In genomic region chr6:97211981-97212380, GRCm38 (mm10) we compare ENCODE assay signal across 8 mouse cellular contexts. TPM values are rescaled to one million over a fixed set of nuclear protein-coding genes. Genes with fewer than 3 reads are reported as not detected.
A peak's percentile ranks its signal among the peaks of the same experiment; 100 is the strongest.
DNase-seq lines count a peak whose midpoint lies in the region; ATAC-seq lines count a peak whose summit lies in the region.

No protein-coding gene starts in this region.

- peak overlapping the region; percentile 59 for H3K4me2 ChIP-seq in neural tube, embryonic 11.5 days (ENCODE audit: low read depth)
- H3K4me2 ChIP-seq in intestine, embryonic 14.5 days (ENCODE audit: low read length) = peak overlapping the region; percentile 78
- peak overlapping the region; percentile 76 for H3K4me2 ChIP-seq in limb, embryonic 13.5 days (replicated peaks)
- peak overlapping the region; percentile 83 for H3K4me2 ChIP-seq in midbrain, embryonic 13.5 days (replicated peaks)

- no peaks in the 10 kb centered on the region for H3K9me3 ChIP-seq in neural tube, embryonic 11.5 days (ENCODE audit: control insufficient read depth, low read length)
- no peaks in the 10 kb centered on the region for H3K9me3 ChIP-seq in intestine, embryonic 14.5 days (ENCODE audit: control insufficient read depth, low read length)
- no peaks in the 10 kb centered on the region for H3K9me3 ChIP-seq in limb, embryonic 13.5 days
- no peaks in the 10 kb centered on the region for H3K9me3 ChIP-seq in midbrain, embryonic 13.5 days

- 0 out of 2 replicates have a peak overlapping the region, but pooled peaks have one; percentile 7 for H3K4me3 ChIP-seq in neural tube, embryonic 11.5 days (ENCODE audit: low read depth, low read length)
- H3K4me3 ChIP-seq in intestine, embryonic 14.5 days (ENCODE audit: low read depth, low read length) = peak overlapping the region; percentile 69; the same call in 1 of the 2 replicates
- peak overlapping the region; percentile 57 for H3K4me3 ChIP-seq in limb, embryonic 13.5 days
- H3K4me3 ChIP-seq in midbrain, embryonic 13.5 days (replicated peaks) = peak overlapping the region; percentile 79

- no peak for DNase-seq in neural tube, embryonic 11.5 days (ENCODE audit: low spot score)
- no peak for DNase-seq in neural tube, embryonic 10.5 days (ENCODE audit: extremely low spot score, low spot score)
- DNase-seq in cerebellum, postnatal 25 days = peak; percentile 81 to 84
- DNase-seq in gastrocnemius, postnatal 25 days = peak; percentile 82
- no peak for DNase-seq in intestine, embryonic 14.5 days (ENCODE audit: low spot score)
- DNase-seq in thymus, postnatal 14 days = peak; percentile 30

- no peak for ATAC-seq in neural tube, embryonic 11.5 days (ENCODE audit: insufficient read depth, low FRiP score, low TSS enrichment)
- ATAC-seq in intestine, embryonic 14.5 days (replicated peaks; ENCODE audit: low FRiP score, low TSS enrichment, low read depth) = no peak
- no peak for ATAC-seq in limb, embryonic 13.5 days (ENCODE audit: low FRiP score, low read depth)
- ATAC-seq in midbrain, embryonic 13.5 days = no peak

- H3K4me1 ChIP-seq in neural tube, embryonic 11.5 days (ENCODE audit: control insufficient read depth, insufficient read depth, low read length) = peaks cover 11% of the 10 kb centered on the region; the same call in 1 of the 2 replicates
- H3K4me1 ChIP-seq in intestine, embryonic 14.5 days (replicated peaks; ENCODE audit: control insufficient read depth, insufficient read depth, low read length) = peaks cover 11% of the 10 kb centered on the region
- peaks cover 15% of the 10 kb centered on the region for H3K4me1 ChIP-seq in limb, embryonic 13.5 days
- H3K4me1 ChIP-seq in midbrain, embryonic 13.5 days (replicated peaks) = peaks cover 27% of the 10 kb centered on the region

- WGBS in neural tube, embryonic 11.5 days = 82% methylated on average over 12 of the region's 12 CpGs
- WGBS in intestine, embryonic 14.5 days = 73% methylated on average over 12 of the region's 12 CpGs
- 70% methylated on average over 12 of the region's 12 CpGs for WGBS in limb, embryonic 13.5 days
- 77% methylated on average over 12 of the region's 12 CpGs for WGBS in midbrain, embryonic 13.5 days

- H3K27me3 ChIP-seq in neural tube, embryonic 11.5 days (ENCODE audit: control insufficient read depth, insufficient read depth, low read length) = no peaks in the 10 kb centered on the region
- no peaks in the 10 kb centered on the region for H3K27me3 ChIP-seq in intestine, embryonic 14.5 days (replicated peaks; ENCODE audit: control insufficient read depth, insufficient read depth, low read length)
- peaks cover 8% of the 10 kb centered on the region; the same call in 1 of the 2 replicates for H3K27me3 ChIP-seq in limb, embryonic 13.5 days
- no peaks in the 10 kb centered on the region for H3K27me3 ChIP-seq in midbrain, embryonic 13.5 days

- no peak overlapping the region for H3K9ac ChIP-seq in neural tube, embryonic 11.5 days (ENCODE audit: low read length)
- H3K9ac ChIP-seq in intestine, embryonic 14.5 days (ENCODE audit: low read length) = 0 out of 2 replicates have a peak overlapping the region, but pooled peaks have one; percentile 18
- H3K9ac ChIP-seq in limb, embryonic 13.5 days = no peak overlapping the region
- 0 out of 2 replicates have a peak overlapping the region, but pooled peaks have one; percentile 80 for H3K9ac ChIP-seq in midbrain, embryonic 13.5 days (replicated peaks)

- no peak overlapping the region for H3K27ac ChIP-seq in neural tube, embryonic 11.5 days (ENCODE audit: low read depth, low read length)
- H3K27ac ChIP-seq in intestine, embryonic 14.5 days (ENCODE audit: low read depth) = no peak overlapping the region
- no peak overlapping the region for H3K27ac ChIP-seq in limb, embryonic 13.5 days
- no peak overlapping the region for H3K27ac ChIP-seq in midbrain, embryonic 13.5 days

- no peaks in the 10 kb centered on the region for H3K36me3 ChIP-seq in neural tube, embryonic 11.5 days (ENCODE audit: control insufficient read depth, insufficient read depth, low read length)
- no peaks in the 10 kb centered on the region; the same call in 1 of the 2 replicates for H3K36me3 ChIP-seq in intestine, embryonic 14.5 days (ENCODE audit: control insufficient read depth, insufficient read depth, low read length)
- H3K36me3 ChIP-seq in limb, embryonic 13.5 days = peaks cover 7% of the 10 kb centered on the region; the same call in 1 of the 2 replicates
- peaks cover 11% of the 10 kb centered on the region; the same call in 1 of the 2 replicates for H3K36me3 ChIP-seq in midbrain, embryonic 13.5 days

RNA-seq across cellular contexts. Expression of gene Arl6ip5, which starts 1.5 kb away (rescaled TPM):
- 53.0 and 54.0 TPM in 2 replicates for polyA plus RNA-seq in neural tube, embryonic 11.5 days (2014; fragmentation: Nextera tagmentation; extraction: Ambion mirVana)
- 100 to 1,000 TPM; 132 to 165 TPM for total RNA-seq in gastrocnemius, postnatal 25 days (2021)
- polyA plus RNA-seq in intestine, embryonic 14.5 days (2014; fragmentation: Nextera tagmentation; extraction: Ambion mirVana) = 33.1 and 35.0 TPM in 2 replicates
- 71.4 and 71.5 TPM in 2 replicates for polyA plus RNA-seq in limb, embryonic 13.5 days (2015; fragmentation: Nextera tagmentation; extraction: Ambion mirVana)
- 113 and 114 TPM in 2 replicates for polyA plus RNA-seq in midbrain, embryonic 13.5 days (2015; fragmentation: Nextera tagmentation; extraction: Ambion mirVana)

RNA-seq across cellular contexts. Expression of gene Uba3, which starts 6.5 kb away (rescaled TPM):
- 104 and 106 TPM in 2 replicates for polyA plus RNA-seq in neural tube, embryonic 11.5 days (2014; fragmentation: Nextera tagmentation; extraction: Ambion mirVana)
- 10 to 100 TPM; 34.1 to 35.3 TPM for total RNA-seq in gastrocnemius, postnatal 25 days (2021)
- 64.8 and 72.1 TPM in 2 replicates for polyA plus RNA-seq in intestine, embryonic 14.5 days (2014; fragmentation: Nextera tagmentation; extraction: Ambion mirVana)
- 85.3 and 90.1 TPM in 2 replicates for polyA plus RNA-seq in limb, embryonic 13.5 days (2015; fragmentation: Nextera tagmentation; extraction: Ambion mirVana)
- 92.7 and 96.8 TPM in 2 replicates for polyA plus RNA-seq in midbrain, embryonic 13.5 days (2015; fragmentation: Nextera tagmentation; extraction: Ambion mirVana)

RNA-seq across cellular contexts. Expression of gene Tmf1, which starts 33.1 kb away (rescaled TPM):
- 30.1 and 30.5 TPM in 2 replicates for polyA plus RNA-seq in neural tube, embryonic 11.5 days (2014; fragmentation: Nextera tagmentation; extraction: Ambion mirVana)
- 10 to 100 TPM; 35.7 to 40.0 TPM for total RNA-seq in gastrocnemius, postnatal 25 days (2021)
- 27.8 and 27.9 TPM in 2 replicates for polyA plus RNA-seq in intestine, embryonic 14.5 days (2014; fragmentation: Nextera tagmentation; extraction: Ambion mirVana)
- polyA plus RNA-seq in limb, embryonic 13.5 days (2015; fragmentation: Nextera tagmentation; extraction: Ambion mirVana) = 41.1 and 45.8 TPM in 2 replicates
- polyA plus RNA-seq in midbrain, embryonic 13.5 days (2015; fragmentation: Nextera tagmentation; extraction: Ambion mirVana) = 37.7 and 45.0 TPM in 2 replicates

RNA-seq across cellular contexts. Expression of gene Lmod3, which starts 40.6 kb away (rescaled TPM):
- 1.5 and 2.4 TPM in 2 replicates for polyA plus RNA-seq in neural tube, embryonic 11.5 days (2014; fragmentation: Nextera tagmentation; extraction: Ambion mirVana)
- 100 to 1,000 TPM; 143 to 148 TPM for total RNA-seq in gastrocnemius, postnatal 25 days (2021)
- 0.11 TPM in 1 of 2 replicates, not detected in the other for polyA plus RNA-seq in intestine, embryonic 14.5 days (2014; fragmentation: Nextera tagmentation; extraction: Ambion mirVana)
- polyA plus RNA-seq in limb, embryonic 13.5 days (2015; fragmentation: Nextera tagmentation; extraction: Ambion mirVana) = 7.6 and 7.8 TPM in 2 replicates
- 0.07 TPM in 1 of 2 replicates, not detected in the other for polyA plus RNA-seq in midbrain, embryonic 13.5 days (2015; fragmentation: Nextera tagmentation; extraction: Ambion mirVana)

Comparison
In these comparisons a context has a peak if more than half of its experiments do, and no peak if none do; other contexts are left out.
1. DNase-seq: peak in cerebellum, postnatal 25 days (2 of 2), gastrocnemius, postnatal 25 days (single experiment) and thymus, postnatal 14 days (single experiment); none in neural tube, embryonic 11.5 days (single experiment), neural tube, embryonic 10.5 days (single experiment) and intestine, embryonic 14.5 days (single experiment).
2. H3K4me3 ChIP-seq: peak in every context shown above with its lines; median percentile 79 in midbrain, embryonic 13.5 days; 69 in intestine, embryonic 14.5 days; 57 in limb, embryonic 13.5 days; 7 in neural tube, embryonic 11.5 days.
3. H3K9ac ChIP-seq: peak in intestine, embryonic 14.5 days (single experiment) and midbrain, embryonic 13.5 days (single experiment); none in neural tube, embryonic 11.5 days (single experiment) and limb, embryonic 13.5 days (single experiment).
4. Peak in every context shown above with its lines, with median percentiles within 50 percentile points of each other: H3K4me2 ChIP-seq.